9 mouse cellular contexts compared by ENCODE assay signal in the genomic region with DNA sequence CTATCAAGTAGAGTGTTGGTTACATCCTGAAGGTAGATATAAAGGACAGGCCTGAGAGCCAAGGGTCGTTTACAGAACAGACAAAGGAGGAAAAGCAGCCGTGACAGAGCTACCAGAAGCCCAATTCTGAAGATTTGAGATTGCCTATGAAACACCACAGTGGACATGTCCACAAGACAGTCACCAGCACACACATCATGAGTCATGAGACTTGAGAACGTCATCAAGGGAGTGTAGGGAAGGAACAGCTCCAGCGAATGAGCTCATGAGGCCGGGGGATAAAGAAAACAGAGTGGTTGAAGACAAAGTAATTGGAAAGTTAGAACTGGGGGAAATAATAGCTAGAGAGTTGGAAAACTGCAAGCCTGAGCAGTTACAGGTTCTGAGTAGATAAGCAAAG. TPM values are rescaled to one million over a fixed set of nuclear protein-coding genes. Genes with fewer than 3 reads are reported as not detected.
DNase-seq lines count a peak whose midpoint lies in the region.
"Had no signal": no experiment of that assay in that cellular context is flagged by ENCODE, and none has a peak within 500 bp of the region (broad histone marks: within the 10 kb centered on the region; RNA-seq: fewer than 3 reads in every experiment).

No protein-coding gene starts in this region.

- H3K27ac ChIP-seq in limb, embryonic 10.5 days = peak overlapping the region; percentile 78
- H3K27ac ChIP-seq: neural tube, embryonic 13.5 days had no signal

- no peak overlapping the region for H3K4me3 ChIP-seq in limb, embryonic 10.5 days
- H3K4me3 ChIP-seq: neural tube, embryonic 13.5 days had no signal

- H3K9me3 ChIP-seq in limb, embryonic 10.5 days (replicated peaks) = no peaks in the 10 kb centered on the region
- H3K9me3 ChIP-seq: neural tube, embryonic 13.5 days had no signal

- H3K36me3 ChIP-seq in limb, embryonic 10.5 days = no peaks in the 10 kb centered on the region

- H3K4me1 ChIP-seq in limb, embryonic 10.5 days = peaks cover 31% of the 10 kb centered on the region
- H3K4me1 ChIP-seq: neural tube, embryonic 13.5 days had no signal

- DNase-seq in 416B (ENCODE audit: low read depth) (peak; percentile 55), MN1 (ENCODE audit: low spot score) (peak; percentile 34)
- DNase-seq in heart, adult 8-10 months (ENCODE audit: low spot score) = peak; percentile 48
- no peak for DNase-seq in limb, embryonic 10.5 days (ENCODE audit: low spot score)
- DNase-seq in spleen, postnatal 14 days (ENCODE audit: low spot score in 2 of 2) = no peak
- DNase-seq in frontal cortex, adult 2 months (ENCODE audit: extremely low spot score in 1 of 2, low spot score in 1 of 2) = no peak
- no peak for DNase-seq in left cerebral cortex, adult 11 months (ENCODE audit: low spot score)

- H3K27me3 ChIP-seq in limb, embryonic 10.5 days (ENCODE audit: low read depth, poor library complexity, severe bottlenecking) = no peaks in the 10 kb centered on the region
- H3K27me3 ChIP-seq: neural tube, embryonic 13.5 days had no signal

- WGBS in limb, embryonic 10.5 days = 66% methylated on average over 5 of the region's 5 CpGs

RNA-seq across cellular contexts. Expression of a gene that starts 22.1 kb away (rescaled TPM):
- total RNA-seq in heart, adult 8-10 months (2022) = 10 to 100 TPM; 11.3 to 13.9 (median 12.7) TPM
- 75.3 and 87.4 TPM in 2 replicates for polyA plus RNA-seq in limb, embryonic 10.5 days (2016; fragmentation: Nextera tagmentation; extraction: Ambion mirVana)
- 29.1 and 29.2 TPM in 2 replicates for polyA plus RNA-seq in frontal cortex, adult 2 months (2012; rRNA removed)

RNA-seq across cellular contexts. Expression of a gene that starts 34.8 kb away (rescaled TPM):
- total RNA-seq in heart, adult 8-10 months (2022) = 1 to 10 TPM in 2 of 4 experiments, not detected in 2; 3.1 to 6.3 TPM
- not detected in 2 replicates for polyA plus RNA-seq in limb, embryonic 10.5 days (2016; fragmentation: Nextera tagmentation; extraction: Ambion mirVana)
- not detected in 2 replicates for polyA plus RNA-seq in frontal cortex, adult 2 months (2012; rRNA removed)
- total RNA-seq: megakaryocyte progenitor cell, adult 5-6 weeks had no signal
- polyA plus RNA-seq: neural tube, embryonic 13.5 days had no signal

Comparison
In these comparisons a context has a peak if more than half of its experiments do, and no peak if none do; other contexts are left out.
1. DNase-seq: peak in 416B (single experiment), MN1 (single experiment) and heart, adult 8-10 months (single experiment); none in limb, embryonic 10.5 days (single experiment), spleen, postnatal 14 days (0 of 2), frontal cortex, adult 2 months (0 of 2) and left cerebral cortex, adult 11 months (single experiment).